Mouse (Mus musculus) megakaryocyte, embryonic 14.5 days (primary cell): ENCODE data around the gene Tnfrsf13b.

ENCODE experiments used
- FLI1 ChIP-seq: IDR thresholded peaks from 2 replicates; pipeline ENCODE4 v1.6.1; 2012; ENCODE audit warnings: low read length, inconsistent platforms, mixed read lengths
- GATA1 ChIP-seq: IDR thresholded peaks from 3 replicates; pipeline ENCODE4 v1.6.1; 2012; ENCODE audit warnings: mixed read lengths, low read length, inconsistent platforms, borderline replicate concordance

DNA sequence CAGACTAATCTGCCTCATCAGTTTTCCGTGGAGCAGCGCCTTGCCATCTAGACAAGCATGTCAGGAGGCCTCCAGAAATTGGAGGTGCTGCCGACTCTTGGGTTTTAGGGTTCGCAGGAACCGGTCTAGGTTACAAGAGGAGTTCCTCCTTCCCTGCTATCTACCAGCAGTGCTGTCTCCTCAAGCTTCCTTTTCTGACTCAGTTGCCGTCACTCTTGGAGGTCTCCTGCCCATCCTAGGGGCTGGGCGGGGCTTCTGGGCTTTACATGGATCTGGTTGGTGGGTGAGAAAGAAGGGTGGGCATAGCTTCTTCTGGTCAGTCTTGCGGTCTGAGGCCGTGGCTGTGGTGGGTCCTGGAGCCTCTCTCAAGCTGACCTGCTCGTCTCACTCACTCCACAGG is 2.8 kb downstream of the Tnfrsf13b start:
- no peak for TF ChIP-seq GATA1
- TF ChIP-seq FLI1: no peak
